Mouse (Mus musculus) forebrain, embryonic 14.5 days (tissue): Measurements from ENCODE around the gene Ulk4. TPM values are rescaled to one million over a fixed set of nuclear protein-coding genes. Genes with fewer than 3 reads are reported as not detected.

ENCODE experiments used
- ATAC-seq: fragments of 200-750 bp; cut with Nextera tagmentation; 2 replicates; pipeline ENCODE4 v1.8.0; 2017; ENCODE audit warnings: mild to moderate bottlenecking, moderate library complexity
- DNase-seq: peaks from one replicate; pipeline ENCODE4 v3.0.0-alpha.2; 2015; ENCODE audit warnings: low spot score
- H3K27ac ChIP-seq: fragments of 300-500 bp; sonication (generic); 2 replicates; pipeline ENCODE4 v1.5.1; 2014; ENCODE audit warnings: low read depth, mild to moderate bottlenecking, control low read depth, low read length, moderate library complexity
- H3K27me3 ChIP-seq: fragments of 300-500 bp; sonication (generic); replicated peaks from 2 replicates; pipeline ENCODE4 v1.6.1; 2014; ENCODE audit warnings: low read length, control low read depth, mixed read lengths; ENCODE audit not compliant: control insufficient read depth, insufficient read depth
- H3K36me3 ChIP-seq: fragments of 300-500 bp; sonication (generic); 2 replicates; pipeline ENCODE4 v1.6.1; 2014; ENCODE audit warnings: low read length, control low read depth; ENCODE audit not compliant: control insufficient read depth, insufficient read depth
- H3K4me1 ChIP-seq: fragments of 300-500 bp; sonication (generic); 2 replicates; pipeline ENCODE4 v1.6.1; 2014; ENCODE audit warnings: antibody characterized with exemption, low read length, control low read depth; ENCODE audit not compliant: control insufficient read depth, insufficient read depth
- H3K4me2 ChIP-seq: fragments of 300-500 bp; sonication (generic); 2 replicates; pipeline ENCODE4 v1.6.1; 2014; ENCODE audit warnings: mild to moderate bottlenecking, control low read depth, low read length
- H3K4me3 ChIP-seq: fragments of 300-500 bp; sonication (generic); 2 replicates; pipeline ENCODE4 v1.5.1; 2014; ENCODE audit warnings: low read depth, low read length, control low read depth
- H3K9ac ChIP-seq: fragments of 300-500 bp; sonication (generic); 2 replicates; pipeline ENCODE4 v1.6.1; 2014; ENCODE audit warnings: mild to moderate bottlenecking, low read length, control low read depth, moderate library complexity
- H3K9me3 ChIP-seq: fragments of 300-500 bp; sonication (generic); replicated peaks from 2 replicates; pipeline ENCODE4 v1.6.1; 2016; ENCODE audit warnings: low read length, control low read depth, mixed read lengths; ENCODE audit not compliant: control insufficient read depth
- WGBS: fragments of 180-500 bp; shearing (Covaris S2); extraction: QIAGEN DNeasy Blood & Tissue Kit; methylation state at CpG from one replicate; pipeline ENCODE4 v1.1.7; 2014; 5-methylcytosine and 5-hydroxymethylcytosine counted together
- microRNA-seq: library from miRNA; unstranded; fragments of <30 nt; microRNA quantifications from one replicate; pipeline ENCODE4, GENCODE M21; 2016
- polyA plus RNA-seq: library from polyadenylated mRNA; unstranded; fragments of >200 nt; fragmentation: Nextera tagmentation; extraction: Ambion mirVana; gene quantifications from 2 replicates; pipeline ENCODE4 v1.2.1, GENCODE M21; 2014

The Ulk4 gene
- polyA plus RNA-seq, 1 experiment from 2014 or later: 131 TPM

DNA sequence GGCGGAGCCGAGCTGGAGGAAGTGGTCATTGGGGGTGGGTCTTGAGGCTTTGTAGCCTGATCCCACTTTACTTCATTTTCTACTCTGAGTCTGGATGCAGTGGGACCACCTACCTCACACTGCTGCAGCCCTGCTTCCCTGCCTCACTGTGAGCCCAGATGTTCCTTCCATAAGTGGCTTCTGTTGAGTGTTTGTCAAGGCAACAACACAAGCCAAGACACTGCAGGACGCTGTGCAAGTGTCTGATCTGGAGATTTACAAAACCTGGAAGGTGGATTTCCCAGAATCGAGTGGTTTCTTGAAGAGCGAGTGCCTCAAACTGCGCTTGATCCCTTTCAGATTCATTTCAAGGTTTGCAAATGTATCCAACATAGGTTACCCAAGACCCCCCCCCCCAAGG, 368.5 kb downstream of the Ulk4 start:
- Histone ChIP-seq H3K9me3 (no peaks in the 10 kb centered on the region), H3K4me2 (no peak overlapping the region), H3K36me3 (no peaks in the 10 kb centered on the region), H3K4me3 (no peak overlapping the region), H3K27me3 (no peaks in the 10 kb centered on the region), H3K27ac (no peak overlapping the region), H3K4me1 (no peaks in the 10 kb centered on the region), H3K9ac (no peak overlapping the region)
- no peak for ATAC-seq
- DNase-seq: no peak
- 82% methylated on average over 6 of the region's 6 CpGs for WGBS

Small RNA genes lying within 50 kb of the gene (microRNA-seq; reads per million reads assigned to microRNA genes)
- 0.40 reads per million for gene Mir7090

Other genes starting within 250 kb of the Ulk4 start
- gene Trak1, start 20.3 kb upstream of the Ulk4 start, polyA plus RNA-seq: 40.3 and 58.5 TPM in 2 replicates
- gene Cck, start 218.5 kb upstream of the Ulk4 start, polyA plus RNA-seq: 27.1 and 30.2 TPM in 2 replicates